Mouse (Mus musculus) CH12.LX (cell line): ENCODE measurements around the gene Slc39a3. TPM values are rescaled to one million over a fixed set of nuclear protein-coding genes. Genes with fewer than 3 reads are reported as not detected.

Experiments
- DNase-seq: peaks from one replicate; pipeline ENCODE4 v3.0.0-alpha.2; 2013; ENCODE audit errors: extremely low read depth
- H3K27ac ChIP-seq: 2 replicates; pipeline ENCODE4 v1.5.1; 2012; ENCODE audit warnings: low read depth, mild to moderate bottlenecking, control low read depth, moderate library complexity; ENCODE audit not compliant: insufficient read depth
- H3K27me3 ChIP-seq: replicated peaks from 2 replicates; pipeline ENCODE3; 2012; ENCODE audit warnings: inconsistent platforms
- H3K36me3 ChIP-seq, 2 experiments: replicated peaks in 1 of 2; 2 replicates each; pipeline versions ENCODE3 to v1.6.1; 2012; ENCODE audit warnings: inconsistent platforms in 1 of 2, low read length in 1 of 2, mild to moderate bottlenecking in 1 of 2, mixed read lengths in 1 of 2, moderate library complexity in 1 of 2; ENCODE audit not compliant: control insufficient read depth in 1 of 2, insufficient read depth in 1 of 2
- H3K4me1 ChIP-seq, 2 experiments: 2 replicates each; pipeline ENCODE4 v1.6.1; 2012; ENCODE audit warnings: inconsistent platforms in 1 of 2, moderate library complexity in 1 of 2; ENCODE audit not compliant: insufficient read depth in 2 of 2, control insufficient read depth in 1 of 2
- H3K4me2 ChIP-seq: 2 replicates; pipeline ENCODE4 v1.6.1; 2012; ENCODE audit warnings: low read depth, mild to moderate bottlenecking, control low read depth; ENCODE audit not compliant: poor library complexity, insufficient read depth, severe bottlenecking
- H3K4me3 ChIP-seq, 3 experiments: fragments of 150-350 bp in 1 of 3; sonication (generic) in 1 of 3; replicated peaks in 1 of 3; 2 replicates each; pipeline versions ENCODE3 to v1.5.1; 2011 to 2012; ENCODE audit warnings: low read depth in 2 of 3, low read length in 2 of 3, mild to moderate bottlenecking in 2 of 3, moderate library complexity in 2 of 3, control low read depth in 1 of 3, improper control_type of control experiment in 1 of 3, inconsistent platforms in 1 of 3, mixed read lengths in 1 of 3; ENCODE audit not compliant: poor library complexity in 1 of 3
- H3K79me2 ChIP-seq: replicated peaks from 2 replicates; pipeline ENCODE4 v1.6.1; 2012; ENCODE audit warnings: mild to moderate bottlenecking, moderate library complexity; ENCODE audit not compliant: control insufficient read depth, poor library complexity, insufficient read depth, severe bottlenecking; ENCODE audit errors: extremely low read depth
- H3K9ac ChIP-seq: 2 replicates; pipeline ENCODE4 v1.6.1; 2012; ENCODE audit warnings: low read depth, mild to moderate bottlenecking, control low read depth, moderate library complexity; ENCODE audit not compliant: insufficient read depth
- H3K9me3 ChIP-seq: replicated peaks from 2 replicates; pipeline ENCODE3; 2012; ENCODE audit warnings: low read length, inconsistent platforms, mixed read lengths
- BHLHE40 ChIP-seq: IDR thresholded peaks from 2 replicates; pipeline ENCODE4 v1.6.1; 2011; ENCODE audit warnings: mild to moderate bottlenecking, low read depth, low read length, improper control_type of control experiment
- CTCF ChIP-seq, 2 experiments: IDR thresholded peaks in 1 of 2; conservative IDR thresholded peaks in 1 of 2; 2 replicates each; pipeline ENCODE4 v1.5.1; 2011 to 2012; ENCODE audit warnings: low read depth in 2 of 2, low read length in 2 of 2, improper control_type of control experiment in 1 of 2, inconsistent platforms in 1 of 2, mild to moderate bottlenecking in 1 of 2, moderate library complexity in 1 of 2
- E2F4 ChIP-seq: IDR thresholded peaks from 2 replicates; pipeline ENCODE4 v1.6.1; 2011; ENCODE audit warnings: low read depth, low read length, improper control_type of control experiment; ENCODE audit not compliant: insufficient replicate concordance
- JUN ChIP-seq: IDR thresholded peaks from 2 replicates; pipeline ENCODE4 v1.6.1; 2011; ENCODE audit warnings: low read depth, mild to moderate bottlenecking, low read length, improper control_type of control experiment, moderate library complexity; ENCODE audit not compliant: insufficient read depth
- KAT2A ChIP-seq: IDR thresholded peaks from 2 replicates; pipeline ENCODE4 v1.6.1; 2012; ENCODE audit warnings: low read length, improper control_type of control experiment, inconsistent platforms; ENCODE audit not compliant: insufficient replicate concordance
- MAX ChIP-seq: IDR thresholded peaks from 2 replicates; pipeline ENCODE4 v1.6.1; 2011; ENCODE audit warnings: low read length, improper control_type of control experiment
- MXI1 ChIP-seq: IDR thresholded peaks from 2 replicates; pipeline ENCODE4 v1.6.1; 2011; ENCODE audit warnings: mild to moderate bottlenecking, low read depth, low read length, improper control_type of control experiment
- NRF1 ChIP-seq: IDR thresholded peaks from 2 replicates; pipeline ENCODE4 v1.6.1; 2014; ENCODE audit warnings: low read depth, mild to moderate bottlenecking, inconsistent platforms, low read length, improper control_type of control experiment, moderate library complexity
- POLR2AphosphoS2 ChIP-seq: IDR thresholded peaks from 2 replicates; pipeline ENCODE4 v1.6.1; 2011; ENCODE audit warnings: low read depth, low read length, improper control_type of control experiment
- RCOR1 ChIP-seq: conservative IDR thresholded peaks from 2 replicates; pipeline ENCODE4 v1.6.1; 2012; ENCODE audit warnings: low read depth, mild to moderate bottlenecking, inconsistent platforms, low read length, improper control_type of control experiment
- SIN3A ChIP-seq: IDR thresholded peaks from 2 replicates; pipeline ENCODE4 v1.6.1; 2012; ENCODE audit warnings: low read length, improper control_type of control experiment, inconsistent platforms
- UBTF ChIP-seq: IDR thresholded peaks from 2 replicates; pipeline ENCODE4 v1.6.1; 2012; ENCODE audit warnings: low read depth, mild to moderate bottlenecking, inconsistent platforms, low read length, improper control_type of control experiment, moderate library complexity
- ZKSCAN1 ChIP-seq: IDR thresholded peaks from 2 replicates; pipeline ENCODE4 v1.6.1; 2012; ENCODE audit warnings: low read depth, inconsistent platforms, low read length, improper control_type of control experiment, borderline replicate concordance
- dilution Hi-C: fragments of 300-500 bp; cut with MboI; formaldehyde crosslinking; loops from 2 replicates; pipeline ENCODE4 v1.14.3; 2020; ENCODE audit warnings: low sequenced_read_pairs; ENCODE audit not compliant: extremely low pct_unique_long_range_greater_than_20kb, extremely low pct_ligation_motif_present
- in situ Hi-C: fragments of 300-500 bp; cut with MboI; formaldehyde crosslinking; loops from 3 replicates; pipeline ENCODE4 v1.14.3; 2019; ENCODE audit warnings: low sequenced_read_pairs, low pct_ligation_motif_present, low pct_unique_long_range_greater_than_20kb, mixed read lengths
- polyA plus RNA-seq: library from polyadenylated mRNA; unstranded; fragments of >175 nt; gene quantifications from 2 replicates; pipeline ENCODE4 v1.2.1, GENCODE M21; 2012; ENCODE audit warnings: low read depth; ENCODE audit not compliant: insufficient read length
- total RNA-seq, 2 experiments: library from RNA; depleted of rRNA; stranded (reverse); fragments of 300-350 nt in 1 of 2; fragments of >200 nt in 1 of 2; gene quantifications; 2 replicates each; pipeline ENCODE4 v1.2.3; 2012 to 2014

Gene Slc39a3
- total and polyA plus RNA-seq, 3 experiments: 3.9 to 7.2 (median 4.2) TPM

DNA sequence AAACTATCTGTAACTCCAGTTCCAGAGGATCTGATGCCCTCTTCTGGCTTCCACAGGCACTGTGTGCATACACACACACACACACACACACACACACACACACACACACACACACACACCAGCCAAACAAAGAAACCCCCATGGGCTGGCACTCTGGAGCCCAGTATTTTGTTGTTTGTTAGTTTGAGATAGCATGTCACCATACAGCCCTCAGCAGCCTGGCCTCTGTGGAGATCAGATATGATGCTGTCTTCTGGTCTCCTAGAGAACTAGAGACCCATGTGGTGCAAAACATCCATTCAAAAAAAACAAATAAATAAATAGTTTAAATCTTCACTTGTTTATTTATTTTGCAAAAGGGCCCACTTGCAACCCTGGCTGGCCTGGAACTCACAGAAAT is 9.0 kb downstream of the Slc39a3 start:
- no peak for DNase-seq
- no peak overlapping the region for H3K9ac ChIP-seq
- peaks cover 0 to 28% of the 10 kb centered on the region in 2 experiments for H3K36me3 ChIP-seq
- H3K4me1 ChIP-seq: no peaks in the 10 kb centered on the region
- no peak for TF ChIP-seq ZKSCAN1
- H3K9me3 ChIP-seq: no peaks in the 10 kb centered on the region
- no peak overlapping the region for H3K27ac ChIP-seq
- no peak overlapping the region for H3K4me3 ChIP-seq
- dilution Hi-C loops (no loop called here), in situ Hi-C loops (no loop called here)
- no peak overlapping the region for H3K4me2 ChIP-seq
- H3K79me2 ChIP-seq: no peaks in the 10 kb centered on the region
- peaks cover 38% of the 10 kb centered on the region for H3K27me3 ChIP-seq

DNA sequence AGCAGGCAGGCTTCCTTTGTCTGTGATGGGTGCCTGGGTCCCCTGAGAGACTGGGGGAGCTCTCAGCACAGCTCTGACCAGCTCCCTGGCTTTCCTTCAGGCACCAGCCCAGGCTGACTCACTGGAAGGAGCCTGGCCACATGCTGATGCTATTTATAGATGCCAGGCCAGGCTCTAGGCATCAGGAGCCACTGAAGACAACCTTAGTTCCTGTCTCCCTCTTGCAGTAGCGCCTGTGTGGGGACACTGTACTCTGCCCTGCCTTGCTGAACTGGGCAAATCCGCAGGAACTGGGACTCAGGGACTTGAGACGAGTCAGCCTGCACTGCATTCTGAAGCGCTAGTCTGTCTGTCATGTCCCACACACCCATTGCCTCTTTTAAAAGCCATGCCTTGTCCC is 9.9 kb downstream of the Slc39a3 start:
- dilution Hi-C loops: no loop called here
- H3K27ac ChIP-seq: no peak overlapping the region

DNA sequence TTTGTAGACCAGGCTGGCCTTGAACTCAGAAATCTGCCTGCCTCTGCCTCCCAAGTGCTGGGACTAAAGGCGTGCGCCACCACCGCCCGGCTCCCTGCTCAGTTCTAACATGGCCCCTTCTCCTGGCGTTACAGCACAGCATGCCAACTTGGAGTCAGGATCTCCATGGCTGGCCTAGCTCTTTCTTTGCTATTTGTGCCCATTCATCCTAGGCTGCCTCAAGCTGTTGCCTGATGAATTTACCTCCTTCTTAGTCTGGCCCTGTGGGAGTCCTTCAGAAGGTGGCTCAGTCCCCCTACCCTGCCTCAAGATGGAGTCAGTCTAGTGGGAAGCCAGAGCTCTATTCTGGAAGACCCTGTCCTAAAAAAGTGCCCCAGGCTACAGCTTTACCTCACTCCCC is 10.4 kb downstream of the Slc39a3 start:
- Histone ChIP-seq H3K4me1 (no peaks in the 10 kb centered on the region; a peak in 1 of 4 replicates), H3K36me3 (peaks cover 0 to 19% of the 10 kb centered on the region in 2 experiments), H3K4me2 (no peak overlapping the region), H3K27ac (no peak overlapping the region), H3K9ac (no peak overlapping the region), H3K79me2 (no peaks in the 10 kb centered on the region), H3K4me3 (no peak overlapping the region), H3K9me3 (peaks cover 10% of the 10 kb centered on the region), H3K27me3 (peaks cover 48% of the 10 kb centered on the region)
- TF ChIP-seq SIN3A (no peak), MXI1 (no peak)
- DNase-seq: no peak
- in situ Hi-C loops: no loop called here
- dilution Hi-C loops: no loop called here

More for the DNA sequence above, 9.9 kb downstream of the Slc39a3 start:
- H3K9ac ChIP-seq: no peak overlapping the region
- no peak overlapping the region for H3K4me3 ChIP-seq
- peaks cover 5% of the 10 kb centered on the region for H3K9me3 ChIP-seq
- H3K4me1 ChIP-seq: no peaks in the 10 kb centered on the region
- peaks cover 0 to 20% of the 10 kb centered on the region in 2 experiments for H3K36me3 ChIP-seq
- H3K27me3 ChIP-seq: peaks cover 43% of the 10 kb centered on the region
- H3K79me2 ChIP-seq: no peaks in the 10 kb centered on the region
- no peak overlapping the region for H3K4me2 ChIP-seq
- in situ Hi-C loops: no loop called here
- TF ChIP-seq POLR2AphosphoS2 (no peak), KAT2A (no peak), RCOR1 (no peak), MAX (no peak), BHLHE40 (no peak), UBTF (no peak), E2F4 (no peak), CTCF (conservative IDR thresholded peaks at IDR 0.05 in 1 of 2, IDR thresholded peaks at IDR 0.05 in 1 of 2; ENCODE audit: low read depth in 2 of 2, low read length in 2 of 2) (no peak), NRF1 (no peak), ZKSCAN1 (no peak), JUN (no peak)
- DNase-seq: no peak
